Mouse (Mus musculus): Measurements from ENCODE around the gene Grb14.

DNA sequence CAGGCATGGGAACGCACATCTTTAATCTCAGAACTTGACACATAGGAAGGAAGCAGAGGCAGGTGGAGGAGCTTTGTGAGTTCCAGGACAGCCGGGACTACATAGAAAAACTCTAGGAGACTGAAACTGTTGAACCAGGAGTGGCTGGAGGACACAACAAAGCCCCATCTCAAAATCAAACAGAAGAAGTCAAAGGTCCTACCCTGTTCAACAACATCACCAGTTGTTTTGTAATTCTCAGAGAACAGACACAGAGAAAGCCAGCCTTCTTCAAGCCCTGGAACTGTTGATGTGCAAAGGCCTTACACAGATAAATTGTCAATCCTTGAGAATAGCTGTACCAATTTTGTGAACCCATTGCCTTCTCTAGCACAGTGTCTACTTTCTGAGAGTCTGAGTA, 29.7 kb downstream of the Grb14 start:
- TF ChIP-seq ZC3H11A (IDR thresholded peaks at IDR 0.05; ENCODE audit: low read depth, low read length) (no peak), POLR2AphosphoS2 (IDR thresholded peaks at IDR 0.05; ENCODE audit: low read length) (no peak), USF2 (IDR thresholded peaks at IDR 0.05; ENCODE audit: borderline replicate concordance in 1 of 2, insufficient read depth in 1 of 2, low read depth in 1 of 2, low read length in 2 of 2) (no peak), POLR2A (IDR thresholded peaks at IDR 0.05; ENCODE audit: control insufficient read depth in 1 of 2, insufficient read depth in 1 of 2, low read depth in 1 of 2, low read length in 2 of 2, poor library complexity in 1 of 2) (no peak), KAT2A (conservative IDR thresholded peaks at IDR 0.05; ENCODE audit: low read depth, low read length) (no peak), MAFK (IDR thresholded peaks at IDR 0.05; ENCODE audit: borderline replicate concordance, low read depth, low read length) (no peak), CTCF (IDR thresholded peaks at IDR 0.05 in 2 of 3, conservative IDR thresholded peaks at IDR 0.05 in 1 of 3; ENCODE audit: control insufficient read depth in 1 of 3, insufficient read depth in 1 of 3, low read depth in 2 of 3, low read length in 3 of 3, poor library complexity in 1 of 3, severe bottlenecking in 1 of 3) (no peak), BHLHE40 (IDR thresholded peaks at IDR 0.05; ENCODE audit: borderline replicate concordance, low read depth, low read length) (no peak), GATA1 (IDR thresholded peaks at IDR 0.05; ENCODE audit: low read depth, low read length) (no peak), MXI1 (IDR thresholded peaks at IDR 0.05; ENCODE audit: low read depth, low read length) (no peak), MYC (IDR thresholded peaks at IDR 0.05; ENCODE audit: low read depth, low read length) (no peak)

Measured in MEL (cell line).